Mouse (Mus musculus) forebrain, embryonic 13.5 days (tissue): ENCODE data around the gene 6330403K07Rik. TPM values are rescaled to one million over a fixed set of nuclear protein-coding genes. Genes with fewer than 3 reads are reported as not detected.

Experiments
- ATAC-seq: fragments of 200-750 bp; cut with Nextera tagmentation; 2 replicates; pipeline ENCODE4 v1.8.0; 2017
- H3K27ac ChIP-seq: fragments of 300-500 bp; sonication (generic); 2 replicates; pipeline ENCODE4 v1.5.1; 2015; ENCODE audit warnings: inconsistent platforms, mild to moderate bottlenecking, moderate library complexity
- H3K27me3 ChIP-seq: fragments of 300-500 bp; sonication (generic); 2 replicates; pipeline ENCODE4 v1.6.1; 2015; ENCODE audit warnings: mild to moderate bottlenecking, inconsistent platforms
- H3K36me3 ChIP-seq: fragments of 300-500 bp; sonication (generic); 2 replicates; pipeline ENCODE4 v1.6.1; 2015; ENCODE audit warnings: mild to moderate bottlenecking, inconsistent platforms; ENCODE audit not compliant: poor library complexity, severe bottlenecking
- H3K4me1 ChIP-seq: fragments of 300-500 bp; sonication (generic); 2 replicates; pipeline ENCODE4 v1.6.1; 2015; ENCODE audit warnings: inconsistent platforms
- H3K4me2 ChIP-seq: fragments of 300-500 bp; sonication (generic); 2 replicates; pipeline ENCODE4 v1.6.1; 2015; ENCODE audit warnings: inconsistent platforms, mild to moderate bottlenecking, moderate library complexity
- H3K4me3 ChIP-seq: fragments of 300-500 bp; sonication (generic); 2 replicates; pipeline ENCODE4 v1.5.1; 2015; ENCODE audit warnings: mild to moderate bottlenecking, inconsistent platforms
- H3K9ac ChIP-seq: fragments of 300-500 bp; sonication (generic); 2 replicates; pipeline ENCODE4 v1.6.1; 2015; ENCODE audit warnings: mild to moderate bottlenecking, inconsistent platforms
- H3K9me3 ChIP-seq: fragments of 300-500 bp; sonication (generic); replicated peaks from 2 replicates; pipeline ENCODE4 v1.6.1; 2016; ENCODE audit warnings: inconsistent platforms
- WGBS: fragments of 180-500 bp; shearing (Covaris S2); methylation state at CpG from one replicate; pipeline ENCODE4 v1.1.7; 2015; 5-methylcytosine and 5-hydroxymethylcytosine counted together
- polyA plus RNA-seq: library from polyadenylated mRNA; unstranded; fragments of >200 nt; fragmentation: Nextera tagmentation; extraction: Ambion mirVana; gene quantifications from 2 replicates; pipeline ENCODE4 v1.2.1, GENCODE M21; 2015

6330403K07Rik gene
- 425 and 437 TPM in 2 replicates for polyA plus RNA-seq

GRCm38 (mm10) chr11:71033163-71033761 lies at the start of gene 6330403K07Rik:
Gene 6330403K07Rik (minus strand): TSS chr11:71033513.
- ATAC-seq = peak; percentile 96
- Histone ChIP-seq H3K4me1 (peaks cover 34% of the 10 kb centered on the region), H3K4me2 (peak within 1 kb of the TSS; percentile 72), H3K9ac (peak within 1 kb of the TSS; percentile 84), H3K4me3 (peak within 1 kb of the TSS; percentile 73), H3K36me3 (peaks cover 8% of the 10 kb centered on the region), H3K9me3 (no peaks in the 10 kb centered on the region), H3K27me3 (no peaks in the 10 kb centered on the region), H3K27ac (peak within 1 kb of the TSS; percentile 99)
- WGBS = 0% methylated on average over 27 of the region's 31 CpGs

- H3K27me3 ChIP-seq = no peaks in the 10 kb centered on the region
- H3K9ac ChIP-seq = no peak overlapping the region
- H3K27ac ChIP-seq = no peak overlapping the region
- no peak overlapping the region for H3K4me3 ChIP-seq
- peaks cover 6% of the 10 kb centered on the region; the same call in 1 of the 2 replicates for H3K9me3 ChIP-seq
- no peaks in the 10 kb centered on the region for H3K36me3 ChIP-seq
- WGBS = 78% methylated on average over 1 of the region's 1 CpGs
- ATAC-seq = no peak
- H3K4me1 ChIP-seq = no peaks in the 10 kb centered on the region
- no peak overlapping the region for H3K4me2 ChIP-seq
These were observed 43.0 kb upstream of the 6330403K07Rik start for GRCm38 (mm10) chr11:71076342-71076741.

- Histone ChIP-seq H3K4me1 (no peaks in the 10 kb centered on the region), H3K9me3 (no peaks in the 10 kb centered on the region; the same call in 1 of the 2 replicates), H3K4me2 (no peak overlapping the region), H3K27me3 (peaks cover 5% of the 10 kb centered on the region; the same call in 1 of the 2 replicates), H3K36me3 (no peaks in the 10 kb centered on the region), H3K27ac (no peak overlapping the region), H3K4me3 (no peak overlapping the region), H3K9ac (no peak overlapping the region)
- ATAC-seq = 0 out of 2 replicates have a peak, but pooled peaks have one; percentile 43
- WGBS = 3% methylated on average over 1 of the region's 1 CpGs
These were observed 19.2 kb upstream of the 6330403K07Rik start for GRCm38 (mm10) chr11:71052554-71052953.

GRCm38 (mm10) chr11:71039526-71040298 lies 6.4 kb upstream of the 6330403K07Rik start:
- ATAC-seq = no peak
- H3K27me3 ChIP-seq = no peaks in the 10 kb centered on the region
- WGBS = 95% methylated on average over 5 of the region's 5 CpGs
- no peak overlapping the region for H3K4me3 ChIP-seq
- no peak overlapping the region for H3K27ac ChIP-seq
- no peak overlapping the region for H3K9ac ChIP-seq
- no peaks in the 10 kb centered on the region for H3K36me3 ChIP-seq
- H3K4me1 ChIP-seq = no peaks in the 10 kb centered on the region
- H3K9me3 ChIP-seq = no peaks in the 10 kb centered on the region; the same call in 1 of the 2 replicates
- no peak overlapping the region for H3K4me2 ChIP-seq

- 1% methylated on average over 26 of the region's 26 CpGs for WGBS
- peaks cover 34% of the 10 kb centered on the region for H3K4me1 ChIP-seq
- peak; percentile 11; the same call in 1 of the 2 replicates for ATAC-seq
- H3K27ac ChIP-seq = peak overlapping the region; percentile 99
- peak overlapping the region; percentile 73 for H3K4me3 ChIP-seq
- H3K4me2 ChIP-seq = peak overlapping the region; percentile 72
- peaks cover 14% of the 10 kb centered on the region for H3K36me3 ChIP-seq
- H3K27me3 ChIP-seq = no peaks in the 10 kb centered on the region
- peak overlapping the region; percentile 84 for H3K9ac ChIP-seq
- no peaks in the 10 kb centered on the region for H3K9me3 ChIP-seq
These were observed 686 bp downstream of the 6330403K07Rik start for GRCm38 (mm10) chr11:71032491-71033162.

GRCm38 (mm10) chr11:71032070-71032469 lies 1.2 kb downstream of the 6330403K07Rik start:
- Histone ChIP-seq H3K4me3 (peak overlapping the region; percentile 73), H3K9me3 (no peaks in the 10 kb centered on the region), H3K4me1 (peaks cover 34% of the 10 kb centered on the region), H3K27ac (peak overlapping the region; percentile 99), H3K27me3 (no peaks in the 10 kb centered on the region), H3K36me3 (peaks cover 20% of the 10 kb centered on the region), H3K4me2 (peak overlapping the region; percentile 72), H3K9ac (peak overlapping the region; percentile 84)
- ATAC-seq = no peak
- WGBS = 54% methylated on average over 7 of the region's 7 CpGs

GRCm38 (mm10) chr11:71029403-71030118 lies 3.8 kb downstream of the 6330403K07Rik start:
- ATAC-seq = no peak
- no peaks in the 10 kb centered on the region for H3K27me3 ChIP-seq
- no peaks in the 10 kb centered on the region for H3K9me3 ChIP-seq
- H3K4me3 ChIP-seq = no peak overlapping the region
- no peak overlapping the region for H3K27ac ChIP-seq
- 74% methylated on average over 3 of the region's 3 CpGs for WGBS
- no peak overlapping the region for H3K4me2 ChIP-seq
- H3K9ac ChIP-seq = no peak overlapping the region
- peaks cover 45% of the 10 kb centered on the region for H3K36me3 ChIP-seq
- H3K4me1 ChIP-seq = peaks cover 34% of the 10 kb centered on the region

GRCm38 (mm10) chr11:71028280-71028679 lies 5.0 kb downstream of the 6330403K07Rik start:
- no peak overlapping the region for H3K4me3 ChIP-seq
- WGBS = 80% methylated on average over 3 of the region's 3 CpGs
- no peak overlapping the region for H3K27ac ChIP-seq
- ATAC-seq = no peak
- no peak overlapping the region for H3K9ac ChIP-seq
- peaks cover 52% of the 10 kb centered on the region for H3K36me3 ChIP-seq
- H3K27me3 ChIP-seq = no peaks in the 10 kb centered on the region
- peaks cover 28% of the 10 kb centered on the region for H3K4me1 ChIP-seq
- H3K9me3 ChIP-seq = no peaks in the 10 kb centered on the region
- H3K4me2 ChIP-seq = no peak overlapping the region

GRCm38 (mm10) chr11:71019201-71020068 lies 13.9 kb downstream of the 6330403K07Rik start, which contains the start of the genes Mis12 and Derl2:
Gene Mis12 (plus strand): TSS chr11:71019611.
Gene Derl2 (minus strand): TSS chr11:71019841.
- ATAC-seq = peak; percentile 100
- Histone ChIP-seq H3K4me3 (peak within 1 kb of the TSS; percentile 91), H3K9ac (peak within 1 kb of the TSS; percentile 91), H3K27me3 (no peaks in the 10 kb centered on the region), H3K9me3 (no peaks in the 10 kb centered on the region), H3K4me2 (peak within 1 kb of the TSS; percentile 93), H3K4me1 (peaks cover 54% of the 10 kb centered on the region), H3K27ac (peak within 1 kb of the TSS; percentile 91), H3K36me3 (peaks cover 20% of the 10 kb centered on the region)
- WGBS = under 1% methylated on average over 71 of the region's 71 CpGs

- 5% methylated on average over 28 of the region's 28 CpGs for WGBS
- peak overlapping the region; percentile 91 for H3K9ac ChIP-seq
- H3K4me1 ChIP-seq = peaks cover 54% of the 10 kb centered on the region
- peaks cover 24% of the 10 kb centered on the region for H3K36me3 ChIP-seq
- H3K4me2 ChIP-seq = peak overlapping the region; percentile 81
- no peak for ATAC-seq
- peak overlapping the region; percentile 91 for H3K4me3 ChIP-seq
- peak overlapping the region; percentile 68 for H3K27ac ChIP-seq
- no peaks in the 10 kb centered on the region for H3K9me3 ChIP-seq
- H3K27me3 ChIP-seq = no peaks in the 10 kb centered on the region
These were observed 14.7 kb downstream of the 6330403K07Rik start for GRCm38 (mm10) chr11:71018416-71019200.
